Mouse (Mus musculus): Measurements from ENCODE around the gene Ssc4d. TPM values are rescaled to one million over a fixed set of nuclear protein-coding genes. Genes with fewer than 3 reads are reported as not detected.

Gene Ssc4d
- total RNA-seq, 2 experiments from 2014 or later: 3.3 to 4.3 TPM

- no peak for DNase-seq (ENCODE audit: low spot score in 2 of 2)
Observed at GRCm38 (mm10) chr5:135911633-135912220, 62.6 kb downstream of the Ssc4d start.

DNA sequence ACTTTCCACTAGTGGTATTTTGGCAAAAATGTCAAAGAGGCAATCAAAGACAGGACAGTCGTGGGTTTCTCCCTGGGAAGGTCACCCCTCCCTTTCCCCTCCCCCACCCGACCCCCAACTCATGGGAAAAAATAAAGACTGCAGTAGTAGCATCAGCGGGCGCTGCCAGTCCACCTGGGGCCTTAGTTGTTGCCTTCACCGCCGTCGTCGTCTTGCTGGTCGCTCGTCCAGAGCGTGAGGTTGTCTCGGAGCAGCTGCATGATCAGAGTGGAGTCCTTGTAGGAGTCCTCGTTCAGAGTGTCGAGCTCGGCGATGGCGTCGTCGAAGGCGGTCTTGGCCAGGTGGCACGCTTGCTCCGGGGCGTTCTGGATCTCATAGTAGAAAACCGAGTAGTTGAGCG, 63.5 kb downstream of the Ssc4d start:
- DNase-seq (ENCODE audit: low spot score in 2 of 2): no peak

Other genes with a start within 250 kb of the Ssc4d start
- 10 to 100 TPM; 46.2 to 94.5 TPM for gene Tmem120a, start 230.1 kb downstream of the Ssc4d start, total RNA-seq (2021)
- under 1 TPM; 0.23 to 0.51 TPM for gene Styxl1, start 196.1 kb downstream of the Ssc4d start, total RNA-seq (2021)
- 100 to 1,000 TPM; 474 to 759 TPM for gene Mdh2, start 196.1 kb downstream of the Ssc4d start, total RNA-seq (2021)
- gene Srrm3, start 167.6 kb downstream of the Ssc4d start, total RNA-seq (2021): 1 to 10 TPM; 2.6 to 4.2 TPM
- gene Hspb1, start 86.6 kb downstream of the Ssc4d start, total RNA-seq (2021): 1,000 to 10,000 TPM in 1 of 2 experiments, 100 to 1,000 TPM in 1; 220 to 1,206 TPM
- 100 to 1,000 TPM; 665 to 853 TPM for gene Ywhag, start 39.9 kb downstream of the Ssc4d start, total RNA-seq (2021)
- gene Zp3, start 5.6 kb upstream of the Ssc4d start, total RNA-seq (2021): not detected
- 10 to 100 TPM; 12.8 to 18.7 TPM for gene Dtx2, start 20.3 kb upstream of the Ssc4d start, total RNA-seq (2021)
- 10 to 100 TPM in 1 of 2 experiments, 1 to 10 TPM in 1; 7.4 to 14.0 TPM for gene Upk3b, start 64.0 kb upstream of the Ssc4d start, total RNA-seq (2021)
- not detected for gene Upk3bl, start 80.0 kb upstream of the Ssc4d start, total RNA-seq (2021)
- 10 to 100 TPM; 11.9 to 14.7 TPM for gene Rasa4, start 109.4 kb upstream of the Ssc4d start, total RNA-seq (2021)
- 10 to 100 TPM; 70.3 to 78.0 TPM for gene Polr2j, start 142.1 kb upstream of the Ssc4d start, total RNA-seq (2021)
- gene Lrwd1, start 161.5 kb upstream of the Ssc4d start, total RNA-seq (2021): 10 to 100 TPM; 11.0 to 11.4 TPM
- 1 to 10 TPM; 8.3 to 8.5 TPM for gene Alkbh4, start 161.6 kb upstream of the Ssc4d start, total RNA-seq (2021)
- gene Orai2, start 196.2 kb upstream of the Ssc4d start, total RNA-seq (2021): 1 to 10 TPM; 2.7 to 3.4 TPM
- 10 to 100 TPM; 38.7 to 48.9 TPM for gene Prkrip1, start 224.4 kb upstream of the Ssc4d start, total RNA-seq (2021)